Mouse (Mus musculus) urinary bladder, adult 18-20 months (tissue): ENCODE data around the gene Zswim1.
"Not testable (repeated sequence)": the region's sequence is repeated elsewhere in the genome, so short reads cannot be mapped to it uniquely, and the experiment has no call there.

ENCODE experiments used
- DNase-seq, 2 experiments: peaks; one replicate each; pipeline ENCODE4 v3.0.0; 2022; ENCODE audit warnings: low spot score in 2 of 2, mixed read lengths in 2 of 2

Zswim1 gene

DNA sequence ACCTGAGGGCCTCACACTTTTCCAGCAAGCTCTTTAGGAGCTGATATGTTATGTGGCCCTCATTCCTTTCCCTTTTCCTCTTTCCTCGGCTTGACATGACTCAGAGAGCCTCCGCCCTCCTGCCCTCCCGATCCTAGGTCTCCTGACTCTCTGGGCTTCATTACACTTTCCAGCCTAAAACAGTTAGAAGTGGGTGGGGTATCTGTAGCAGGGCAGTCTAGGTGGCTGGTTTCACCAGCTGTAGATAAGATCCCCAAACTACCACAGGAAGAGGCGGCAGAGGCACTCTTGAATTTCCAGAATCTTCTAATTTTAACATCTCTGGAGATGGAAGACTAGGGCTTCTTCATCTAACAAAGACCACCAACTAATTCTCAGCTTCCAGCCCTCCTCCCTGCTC lies 42.1 kb downstream of the Zswim1 start:
- no peak for DNase-seq

DNA sequence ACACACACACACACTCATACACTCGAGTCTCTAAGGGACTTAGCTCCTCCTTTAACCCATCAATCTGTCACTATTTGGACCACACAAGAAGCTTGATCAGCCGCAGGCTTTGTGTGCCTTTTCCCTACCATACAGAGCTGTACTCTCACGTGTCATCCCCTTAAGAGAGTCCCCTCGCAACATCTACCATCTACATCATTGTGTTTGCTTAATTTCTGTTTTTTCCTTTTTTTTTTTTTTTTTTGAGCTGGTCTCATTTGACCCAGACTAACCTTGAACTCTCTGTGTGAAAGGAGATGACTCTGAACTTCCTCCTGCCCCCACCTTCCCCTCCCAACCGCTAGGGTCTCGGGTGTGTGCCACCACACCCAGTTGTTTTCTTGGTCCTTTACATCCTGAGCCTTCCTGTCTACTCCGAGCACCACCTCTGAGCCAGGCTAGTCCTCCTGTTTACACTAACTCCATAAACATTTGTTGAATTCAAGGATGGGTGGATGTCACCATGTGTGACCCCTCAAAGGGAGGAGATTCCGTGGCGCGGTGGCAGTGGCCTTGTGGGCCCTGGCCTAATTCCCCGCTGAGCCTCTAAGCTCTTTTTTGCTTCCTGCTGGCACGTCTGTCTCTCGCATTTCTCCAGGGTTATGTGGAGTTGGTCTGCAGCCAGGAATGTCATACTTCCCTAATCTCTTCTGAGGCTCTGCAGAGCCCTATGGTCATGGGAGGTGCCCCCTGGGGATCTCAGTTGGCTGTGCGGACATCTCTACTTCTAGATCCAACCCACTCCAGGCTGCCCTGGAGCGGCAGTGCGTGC lies 44.5 kb downstream of the Zswim1 start:
- peak in 1 of 2 experiments; percentile 60 for DNase-seq

DNA sequence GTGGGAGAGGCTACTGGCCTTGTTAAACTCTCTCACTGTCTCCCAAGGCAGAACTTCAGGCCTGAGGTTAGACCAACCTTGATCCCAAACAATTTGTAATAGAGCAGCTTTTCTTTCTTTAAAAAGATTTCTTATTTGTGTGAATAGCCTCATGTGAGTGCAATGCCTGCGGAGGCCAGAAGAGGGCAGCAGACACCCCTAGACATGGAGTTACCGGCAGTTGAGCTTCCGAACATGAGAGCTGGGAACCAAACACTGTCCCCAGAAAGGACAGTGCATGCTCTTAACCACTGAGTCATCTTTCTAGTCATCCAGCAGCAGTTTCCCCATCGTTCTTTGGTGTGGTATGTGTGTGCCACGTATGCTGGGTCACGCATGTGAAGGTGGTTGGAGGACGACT lies 45.1 kb downstream of the Zswim1 start:
- DNase-seq: no peak

DNA sequence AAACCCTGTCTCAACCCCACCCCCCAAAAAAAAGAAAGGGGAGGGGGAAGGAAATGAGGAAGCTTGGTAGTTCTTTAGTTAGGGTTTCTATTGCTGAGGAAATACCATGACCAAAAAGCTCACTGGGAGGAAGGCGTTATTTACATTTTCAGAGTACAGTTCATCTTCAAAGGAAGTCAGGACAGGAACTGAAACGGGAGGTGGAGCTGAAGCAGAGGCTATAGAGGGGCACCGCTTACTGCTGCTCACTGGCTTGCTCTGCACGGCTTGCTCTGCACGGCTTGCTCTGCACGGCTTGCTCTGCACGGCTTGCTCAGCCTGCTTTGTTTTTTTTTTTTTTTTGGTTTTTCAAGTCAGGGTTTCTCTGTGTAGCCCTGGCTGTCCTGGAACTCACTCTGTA lies 46.0 kb downstream of the Zswim1 start:
- no peak for DNase-seq

DNA sequence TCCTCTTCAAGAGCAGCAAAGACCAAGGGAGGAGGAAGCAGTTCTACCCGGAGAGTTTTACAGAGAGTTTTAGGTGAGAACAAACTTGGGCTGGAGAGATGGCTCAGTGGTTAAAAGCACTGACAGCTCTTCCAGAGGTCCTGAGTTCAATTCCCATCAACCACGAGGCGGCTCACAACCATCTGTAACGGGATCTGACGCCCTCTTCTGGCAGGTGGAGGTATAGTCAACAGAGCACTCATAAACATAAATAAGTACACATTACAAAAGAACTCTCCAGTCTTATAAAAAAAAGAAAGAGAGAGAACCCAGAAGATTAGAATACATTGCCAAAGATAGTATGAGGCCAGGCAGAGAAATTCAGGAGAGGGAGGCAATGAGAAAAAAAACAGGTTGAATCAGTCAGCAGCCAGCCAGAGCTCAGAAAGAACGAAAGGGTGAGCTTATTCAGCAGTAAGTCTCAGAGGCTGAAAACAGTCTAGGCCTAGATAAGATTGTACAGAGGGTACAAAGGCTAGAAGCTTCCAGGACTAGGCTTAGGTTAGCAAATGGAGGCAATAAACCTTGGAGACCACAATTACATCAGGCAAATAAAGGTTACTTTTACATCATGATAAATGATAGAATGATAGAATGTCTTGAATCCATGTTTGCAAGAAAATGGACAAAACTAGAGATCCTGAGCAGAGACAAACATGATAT lies 49.3 kb downstream of the Zswim1 start:
- no peak for DNase-seq

DNA sequence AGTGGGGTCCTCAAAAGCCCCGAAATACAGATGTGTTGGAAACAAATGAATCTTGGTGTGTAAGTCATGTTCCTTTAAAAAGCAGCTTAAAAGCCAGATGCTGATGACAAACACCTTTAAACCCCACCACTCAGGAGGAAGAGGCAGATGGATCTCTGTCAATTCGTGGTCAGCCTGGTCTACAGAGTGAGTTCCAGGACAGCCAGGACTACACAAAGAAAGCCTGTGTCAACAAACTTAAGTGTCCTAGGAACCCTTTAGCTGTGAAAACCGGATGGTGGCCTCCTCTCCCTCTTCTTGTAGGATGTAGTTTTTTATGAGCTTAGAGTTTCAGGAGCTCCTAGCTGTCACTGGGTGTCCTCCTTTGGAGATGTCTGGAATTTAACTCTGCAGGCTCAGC lies 51.1 kb downstream of the Zswim1 start:
- no peak for DNase-seq

DNA sequence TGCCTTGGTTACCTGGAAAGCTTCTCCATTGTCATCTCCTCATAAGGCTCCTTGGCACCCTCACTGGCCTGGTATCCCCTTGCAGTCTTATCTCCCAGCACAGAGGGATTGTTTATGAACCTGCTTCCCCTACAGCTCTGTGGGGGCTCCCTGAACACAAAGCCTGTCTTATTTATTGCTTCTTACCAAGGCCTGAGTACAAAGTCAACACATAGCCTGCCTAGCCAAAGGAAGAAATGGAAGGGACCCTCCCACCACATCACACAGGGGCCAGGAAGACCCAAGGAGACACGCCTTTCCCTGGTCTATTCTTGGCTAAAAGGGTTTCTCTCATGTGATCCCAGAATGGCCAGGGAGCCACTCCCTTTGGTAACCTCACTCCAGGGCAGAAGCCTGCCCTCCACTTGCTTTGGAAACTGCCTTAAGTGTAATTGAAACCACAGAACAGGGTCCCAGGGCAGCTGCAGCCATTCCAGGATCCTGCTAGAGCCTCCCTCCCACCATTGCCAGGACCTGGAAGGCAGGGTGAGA lies 51.8 kb downstream of the Zswim1 start:
- DNase-seq: no peak

DNA sequence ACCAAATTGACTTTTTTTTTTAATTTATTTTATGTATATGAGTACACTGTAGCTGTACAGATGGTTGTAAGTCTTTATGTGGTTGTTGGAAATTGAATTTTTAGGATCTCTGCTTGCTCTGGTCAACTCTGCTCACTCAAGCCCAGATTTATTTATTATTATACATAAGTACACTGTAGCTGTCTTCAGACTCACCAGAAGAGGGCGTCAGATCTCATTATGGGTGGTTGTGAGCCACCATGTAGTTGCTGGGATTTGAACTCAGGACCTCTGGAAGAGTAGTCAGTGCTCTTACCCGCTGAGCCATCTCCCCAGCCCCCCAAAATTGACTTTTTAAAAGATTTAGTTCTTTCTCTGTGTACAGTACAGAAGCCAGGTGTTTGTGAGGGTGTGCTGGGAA lies 53.2 kb downstream of the Zswim1 start:
- not testable (repeated sequence) for DNase-seq
